Mouse (Mus musculus) inflammation-experienced regulatory T-cells, adult 16 weeks (primary cell): ENCODE measurements around the gene Ifi208. TPM values are rescaled to one million over a fixed set of nuclear protein-coding genes. Genes with fewer than 3 reads are reported as not detected.

Source experiments
- polyA plus RNA-seq: library from polyadenylated mRNA; unstranded; fragments of 100-300 nt; shearing (Covaris generic); gene quantifications from one replicate; pipeline ENCODE4 v1.2.1, GENCODE M21; 2017

The Ifi208 gene
- 108 TPM for polyA plus RNA-seq

DNA sequence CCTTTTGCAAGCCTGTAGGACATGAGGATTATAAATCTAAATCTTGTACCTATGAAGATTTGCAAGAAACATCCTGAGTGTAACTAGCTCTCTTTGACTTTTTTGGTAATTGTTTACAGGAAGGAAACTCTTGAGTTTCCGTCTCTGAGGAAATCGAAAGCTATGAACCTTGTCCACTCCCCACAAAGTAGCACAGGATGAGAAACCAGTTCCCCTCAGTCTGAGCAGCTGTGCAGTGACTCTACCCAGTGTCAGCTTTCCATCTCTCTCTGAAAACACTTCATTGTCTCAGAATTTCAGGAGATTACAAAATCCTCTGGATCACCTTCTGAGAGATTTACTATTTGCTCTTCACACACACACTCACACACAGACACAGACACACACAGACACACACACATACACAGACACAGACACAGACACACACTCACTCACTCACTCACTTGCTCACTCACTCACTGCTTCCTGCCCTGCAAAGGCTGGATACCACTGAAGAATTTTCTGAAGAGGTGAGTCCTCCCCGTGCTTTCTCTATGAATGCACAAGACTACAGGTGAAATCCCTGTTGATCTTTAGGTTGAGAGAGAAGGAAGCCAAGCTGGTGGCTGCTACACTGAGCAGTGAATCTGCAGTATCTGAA lies at the start of gene Ifi208:
Gene Ifi208, plus strand, starts transcription at position 218 of the 640 bp plus-strand sequence.

DNA sequence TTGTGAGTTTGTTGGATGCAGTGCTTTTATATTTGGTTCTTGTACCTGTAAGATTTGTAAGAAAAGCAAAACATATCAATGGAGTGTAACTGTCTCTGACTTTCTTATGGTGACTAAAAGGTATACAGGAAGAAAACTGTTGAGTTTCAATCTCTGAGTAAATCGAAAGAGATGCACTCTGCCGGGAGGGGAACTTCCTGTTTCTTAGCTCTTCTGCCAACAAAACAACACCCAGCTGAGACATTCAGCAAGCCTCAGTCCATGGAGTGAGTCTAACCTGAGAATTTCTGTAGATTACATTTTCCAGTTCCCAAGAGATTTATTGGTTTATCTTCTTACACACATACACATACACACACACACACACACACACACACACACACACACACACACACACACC lies 42.9 kb upstream of the Ifi208 start, which contains the start of gene Ifi209:
Gene Ifi209, plus strand, starts transcription at position 296 of the 400 bp plus-strand sequence.

DNA sequence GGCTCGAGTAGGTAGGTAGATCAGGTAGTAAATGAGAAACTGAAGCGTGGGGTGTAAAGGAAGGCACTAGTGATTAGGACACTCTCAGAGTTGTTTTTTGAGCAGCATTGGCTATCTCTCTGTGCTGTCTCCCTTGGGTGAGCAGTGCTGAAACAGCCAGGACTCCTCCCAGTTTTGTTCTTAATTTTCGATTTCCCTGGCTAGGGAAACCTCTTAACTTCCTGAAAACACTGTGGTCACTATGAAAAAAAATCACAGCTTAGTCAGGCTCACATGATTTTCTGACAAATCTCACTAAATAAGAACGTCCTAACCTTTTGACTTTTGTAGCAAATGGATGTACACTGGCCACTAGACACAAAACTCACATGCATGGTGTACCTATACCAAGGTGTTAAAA lies 68.2 kb downstream of the Ifi208 start, which contains the start of gene Ifi207:
Gene Ifi207, minus strand, starts transcription at position 92 of the 400 bp plus-strand sequence.

Other genes starting within 250 kb of the Ifi208 start
- 124 TPM for gene Ifi206, start 182.6 kb upstream of the Ifi208 start, polyA plus RNA-seq
- 32.4 TPM for gene Ifi214, start 137.7 kb upstream of the Ifi208 start, polyA plus RNA-seq
- gene Ifi213, start 74.4 kb upstream of the Ifi208 start, polyA plus RNA-seq: 86.1 TPM
- 229 TPM for gene Ifi209, start 42.8 kb upstream of the Ifi208 start, polyA plus RNA-seq
- 0.46 TPM for gene Ifi207, start 68.1 kb downstream of the Ifi208 start, polyA plus RNA-seq
- 1.1 TPM for gene Ifi204, start 93.3 kb downstream of the Ifi208 start, polyA plus RNA-seq
- gene Ifi211, start 239.4 kb downstream of the Ifi208 start, polyA plus RNA-seq: 2.0 TPM